Mouse (Mus musculus): ENCODE results near the gene Arhgap27. TPM values are rescaled to one million over a fixed set of nuclear protein-coding genes. Genes with fewer than 3 reads are reported as not detected.

The Arhgap27 gene
- polyA plus RNA-seq, 1 experiment from 2014 or later: 2.8 TPM

- 0 out of 2 replicates have a peak overlapping the region, but pooled peaks have one; percentile 6 for H3K4me2 ChIP-seq
- no peak overlapping the region for H3K9ac ChIP-seq (ENCODE audit: low read length)
- no peak for ATAC-seq (ENCODE audit: low FRiP score)
- H3K4me1 ChIP-seq (ENCODE audit: control insufficient read depth, insufficient read depth, low read length): peaks cover 20% of the 10 kb centered on the region
- H3K27ac ChIP-seq (ENCODE audit: low read depth, low read length): no peak overlapping the region
- peaks cover 56% of the 10 kb centered on the region for H3K27me3 ChIP-seq (ENCODE audit: control insufficient read depth, insufficient read depth, low read length)
- 2% methylated on average over 17 of the region's 25 CpGs for WGBS
- H3K36me3 ChIP-seq (ENCODE audit: control insufficient read depth, insufficient read depth, low read length): no peaks in the 10 kb centered on the region
- 0 out of 2 replicates have a peak overlapping the region, but pooled peaks have one; percentile 4 for H3K4me3 ChIP-seq (ENCODE audit: low read depth, low read length)
- H3K9me3 ChIP-seq (ENCODE audit: control insufficient read depth, low read length): no peaks in the 10 kb centered on the region
- DNase-seq (ENCODE audit: low spot score, missing footprints): no peak
Measured at GRCm38 (mm10) chr11:103361396-103362053, 2.0 kb downstream of the Arhgap27 start.

GRCm38 (mm10) chr11:103360661-103361081, 2.8 kb downstream of the Arhgap27 start:
- H3K27ac ChIP-seq (ENCODE audit: low read depth, low read length): no peak overlapping the region
- peak overlapping the region; percentile 61 for H3K4me2 ChIP-seq
- H3K4me3 ChIP-seq (ENCODE audit: low read depth, low read length): peak overlapping the region; percentile 41
- no peaks in the 10 kb centered on the region for H3K9me3 ChIP-seq (ENCODE audit: control insufficient read depth, low read length)
- H3K4me1 ChIP-seq (ENCODE audit: control insufficient read depth, insufficient read depth, low read length): peaks cover 25% of the 10 kb centered on the region
- no peaks in the 10 kb centered on the region for H3K36me3 ChIP-seq (ENCODE audit: control insufficient read depth, insufficient read depth, low read length)
- peak overlapping the region; percentile 57 for H3K9ac ChIP-seq (ENCODE audit: low read length)
- WGBS: 3% methylated on average over 46 of the region's 48 CpGs
- H3K27me3 ChIP-seq (ENCODE audit: control insufficient read depth, insufficient read depth, low read length): peaks cover 56% of the 10 kb centered on the region
- DNase-seq (ENCODE audit: low spot score, missing footprints) (peak; percentile 90), ATAC-seq (ENCODE audit: low FRiP score) (peak; percentile 43)

GRCm38 (mm10) chr11:103359841-103360641, 3.5 kb downstream of the Arhgap27 start:
- DNase-seq (ENCODE audit: low spot score, missing footprints): peak; percentile 98
- ATAC-seq (ENCODE audit: low FRiP score): peak; percentile 69
- 2% methylated on average over 56 of the region's 60 CpGs for WGBS
- peaks cover 25% of the 10 kb centered on the region for H3K4me1 ChIP-seq (ENCODE audit: control insufficient read depth, insufficient read depth, low read length)
- H3K4me2 ChIP-seq: peak overlapping the region; percentile 61
- H3K27ac ChIP-seq (ENCODE audit: low read depth, low read length): no peak overlapping the region
- H3K4me3 ChIP-seq (ENCODE audit: low read depth, low read length): peak overlapping the region; percentile 41
- no peaks in the 10 kb centered on the region for H3K36me3 ChIP-seq (ENCODE audit: control insufficient read depth, insufficient read depth, low read length)
- peaks cover 56% of the 10 kb centered on the region for H3K27me3 ChIP-seq (ENCODE audit: control insufficient read depth, insufficient read depth, low read length)
- peak overlapping the region; percentile 57 for H3K9ac ChIP-seq (ENCODE audit: low read length)
- H3K9me3 ChIP-seq (ENCODE audit: control insufficient read depth, low read length): no peaks in the 10 kb centered on the region

- H3K36me3 ChIP-seq (ENCODE audit: control insufficient read depth, insufficient read depth, low read length): no peaks in the 10 kb centered on the region
- under 1% methylated on average over 22 of the region's 22 CpGs for WGBS
- H3K4me1 ChIP-seq (ENCODE audit: control insufficient read depth, insufficient read depth, low read length): peaks cover 25% of the 10 kb centered on the region
- DNase-seq (ENCODE audit: low spot score, missing footprints) (peak; percentile 97), ATAC-seq (ENCODE audit: low FRiP score) (peak; percentile 56)
- H3K27ac ChIP-seq (ENCODE audit: low read depth, low read length): no peak overlapping the region
- no peak overlapping the region for H3K4me3 ChIP-seq (ENCODE audit: low read depth, low read length)
- peak overlapping the region; percentile 14 for H3K4me2 ChIP-seq
- H3K27me3 ChIP-seq (ENCODE audit: control insufficient read depth, insufficient read depth, low read length): peaks cover 52% of the 10 kb centered on the region
- H3K9me3 ChIP-seq (ENCODE audit: control insufficient read depth, low read length): no peaks in the 10 kb centered on the region
- H3K9ac ChIP-seq (ENCODE audit: low read length): no peak overlapping the region
Measured at GRCm38 (mm10) chr11:103359122-103359521, 4.4 kb downstream of the Arhgap27 start.

- 67% methylated on average over 4 of the region's 4 CpGs for WGBS
- peaks cover 24% of the 10 kb centered on the region for H3K4me1 ChIP-seq (ENCODE audit: control insufficient read depth, insufficient read depth, low read length)
- DNase-seq (ENCODE audit: low spot score, missing footprints): no peak
Measured at GRCm38 (mm10) chr11:103358316-103358715, 5.2 kb downstream of the Arhgap27 start.

GRCm38 (mm10) chr11:103357710-103358109, 5.8 kb downstream of the Arhgap27 start:
- DNase-seq (ENCODE audit: low spot score, missing footprints) (no peak), ATAC-seq (ENCODE audit: low FRiP score) (no peak)
- WGBS: 88% methylated on average over 10 of the region's 10 CpGs
- Histone ChIP-seq H3K27me3 (ENCODE audit: control insufficient read depth, insufficient read depth, low read length) (peaks cover 38% of the 10 kb centered on the region), H3K9ac (ENCODE audit: low read length) (no peak overlapping the region), H3K9me3 (ENCODE audit: control insufficient read depth, low read length) (0 out of 2 replicates have a peak, but pooled peaks cover 1% of the 10 kb centered on the region), H3K4me2 (no peak overlapping the region), H3K4me1 (ENCODE audit: control insufficient read depth, insufficient read depth, low read length) (peaks cover 18% of the 10 kb centered on the region), H3K4me3 (ENCODE audit: low read depth, low read length) (no peak overlapping the region), H3K27ac (ENCODE audit: low read depth, low read length) (no peak overlapping the region), H3K36me3 (ENCODE audit: control insufficient read depth, insufficient read depth, low read length) (no peaks in the 10 kb centered on the region)

More at GRCm38 (mm10) chr11:103358316-103358715, 5.2 kb downstream of the Arhgap27 start:
- Histone ChIP-seq H3K27ac (ENCODE audit: low read depth, low read length) (no peak overlapping the region), H3K9me3 (ENCODE audit: control insufficient read depth, low read length) (no peaks in the 10 kb centered on the region), H3K4me2 (no peak overlapping the region), H3K27me3 (ENCODE audit: control insufficient read depth, insufficient read depth, low read length) (peaks cover 44% of the 10 kb centered on the region), H3K9ac (ENCODE audit: low read length) (no peak overlapping the region), H3K4me3 (ENCODE audit: low read depth, low read length) (no peak overlapping the region), H3K36me3 (ENCODE audit: control insufficient read depth, insufficient read depth, low read length) (no peaks in the 10 kb centered on the region)
- ATAC-seq (ENCODE audit: low FRiP score): no peak

- Histone ChIP-seq H3K9me3 (ENCODE audit: control insufficient read depth, low read length) (0 out of 2 replicates have a peak, but pooled peaks cover 3% of the 10 kb centered on the region), H3K36me3 (ENCODE audit: control insufficient read depth, insufficient read depth, low read length) (no peaks in the 10 kb centered on the region), H3K4me3 (ENCODE audit: low read depth, low read length) (no peak overlapping the region), H3K27me3 (ENCODE audit: control insufficient read depth, insufficient read depth, low read length) (peaks cover 32% of the 10 kb centered on the region), H3K27ac (ENCODE audit: low read depth, low read length) (no peak overlapping the region), H3K4me2 (no peak overlapping the region), H3K9ac (ENCODE audit: low read length) (no peak overlapping the region), H3K4me1 (ENCODE audit: control insufficient read depth, insufficient read depth, low read length) (peaks cover 13% of the 10 kb centered on the region)
- DNase-seq (ENCODE audit: low spot score, missing footprints) (no peak), ATAC-seq (ENCODE audit: low FRiP score) (no peak)
- 84% methylated on average over 16 of the region's 16 CpGs for WGBS
Measured at GRCm38 (mm10) chr11:103356938-103357670, 6.4 kb downstream of the Arhgap27 start.

- no peak overlapping the region for H3K27ac ChIP-seq (ENCODE audit: low read depth, low read length)
- no peak overlapping the region for H3K9ac ChIP-seq (ENCODE audit: low read length)
- ATAC-seq (ENCODE audit: low FRiP score) (no peak), DNase-seq (ENCODE audit: low spot score, missing footprints) (no peak)
- 0 out of 2 replicates have a peak, but pooled peaks cover 3% of the 10 kb centered on the region for H3K9me3 ChIP-seq (ENCODE audit: control insufficient read depth, low read length)
- no peak overlapping the region for H3K4me2 ChIP-seq
- no peaks in the 10 kb centered on the region for H3K36me3 ChIP-seq (ENCODE audit: control insufficient read depth, insufficient read depth, low read length)
- peaks cover 11% of the 10 kb centered on the region for H3K4me1 ChIP-seq (ENCODE audit: control insufficient read depth, insufficient read depth, low read length)
- peaks cover 22% of the 10 kb centered on the region for H3K27me3 ChIP-seq (ENCODE audit: control insufficient read depth, insufficient read depth, low read length)
- 27% methylated on average over 10 of the region's 11 CpGs for WGBS
- H3K4me3 ChIP-seq (ENCODE audit: low read depth, low read length): no peak overlapping the region
Measured at GRCm38 (mm10) chr11:103356032-103356571, 7.4 kb downstream of the Arhgap27 start.

All from midbrain, embryonic 11.5 days (tissue).